Mouse (Mus musculus) megakaryocyte, embryonic 14.5 days (primary cell): Measurements from ENCODE around the gene Olfr1310.

Source experiments
- FLI1 ChIP-seq: IDR thresholded peaks from 2 replicates; pipeline ENCODE4 v1.6.1; 2012; ENCODE audit warnings: low read length, inconsistent platforms, mixed read lengths
- GATA1 ChIP-seq: IDR thresholded peaks from 3 replicates; pipeline ENCODE4 v1.6.1; 2012; ENCODE audit warnings: mixed read lengths, low read length, inconsistent platforms, borderline replicate concordance

GRCm38 (mm10) chr2:111964844-111965243, 47.7 kb downstream of the Olfr1310 start, which contains the start of gene Olfr1308:
- no peak for TF ChIP-seq GATA1
- no peak for TF ChIP-seq FLI1
